Mouse (Mus musculus): Measurements from ENCODE around the gene Olfr1238. TPM values are rescaled to one million over a fixed set of nuclear protein-coding genes. Genes with fewer than 3 reads are reported as not detected.

The Olfr1238 gene
- polyA plus RNA-seq, 2 experiments: not detected

GRCm38 (mm10) chr2:89364765-89365164, 44.7 kb downstream of the Olfr1238 start, which contains the start of gene Olfr1234:
Gene Olfr1234, minus strand, starts transcription at chr2:89364865.
- 85% methylated on average over 4 of the region's 4 CpGs for WGBS
- DNase-seq (ENCODE audit: low spot score): no peak

More at GRCm38 (mm10) chr2:89364765-89365164, 44.7 kb downstream of the Olfr1238 start, which contains the start of gene Olfr1234:
- no peaks in the 10 kb centered on the region for H3K9me3 ChIP-seq (ENCODE audit: control insufficient read depth, low read length)
- H3K4me2 ChIP-seq (replicated peaks; ENCODE audit: low read depth, low read length, severe bottlenecking): no peak within 1 kb of the TSS
- no peak for ATAC-seq (ENCODE audit: low FRiP score, low read depth)
- no peak for TF ChIP-seq POLR2A (IDR thresholded peaks at IDR 0.05; ENCODE audit: borderline replicate concordance, extremely low read depth, insufficient read depth, insufficient read length)
- no peak within 1 kb of the TSS for H3K27ac ChIP-seq (replicated peaks; ENCODE audit: low read depth, low read length)
- no peaks in the 10 kb centered on the region for H3K27me3 ChIP-seq (ENCODE audit: control insufficient read depth, insufficient read depth, low read length)
- no peaks in the 10 kb centered on the region for H3K4me1 ChIP-seq (ENCODE audit: control insufficient read depth, insufficient read depth, low read length)
- H3K4me3 ChIP-seq (replicated peaks; ENCODE audit: low read length): no peak within 1 kb of the TSS
- no peaks in the 10 kb centered on the region for H3K36me3 ChIP-seq (ENCODE audit: control insufficient read depth, insufficient read depth, low read length)
- no peak within 1 kb of the TSS for H3K9ac ChIP-seq (ENCODE audit: low read depth, low read length, severe bottlenecking)

Other genes starting within 250 kb of the Olfr1238 start
- gene Olfr1224-ps1, start 245.6 kb downstream of the Olfr1238 start, polyA plus RNA-seq (2012; rRNA removed): not detected in 2 replicates
- not detected in 2 replicates for gene Olfr1224-ps1, start 245.6 kb downstream of the Olfr1238 start, polyA plus RNA-seq (2014; fragmentation: Nextera tagmentation; extraction: Ambion mirVana)
- not detected in 2 replicates for gene Olfr1225, start 235.0 kb downstream of the Olfr1238 start, polyA plus RNA-seq (2012; rRNA removed)
- not detected in 2 replicates for gene Olfr1225, start 235.0 kb downstream of the Olfr1238 start, polyA plus RNA-seq (2014; fragmentation: Nextera tagmentation; extraction: Ambion mirVana)
- not detected in 2 replicates for gene Olfr1226, start 209.6 kb downstream of the Olfr1238 start, polyA plus RNA-seq (2012; rRNA removed)
- not detected in 2 replicates for gene Olfr1226, start 209.6 kb downstream of the Olfr1238 start, polyA plus RNA-seq (2014; fragmentation: Nextera tagmentation; extraction: Ambion mirVana)
- gene Olfr1228, start 155.6 kb downstream of the Olfr1238 start, polyA plus RNA-seq (2012; rRNA removed): not detected in 2 replicates
- gene Olfr1228, start 155.6 kb downstream of the Olfr1238 start, polyA plus RNA-seq (2014; fragmentation: Nextera tagmentation; extraction: Ambion mirVana): not detected in 2 replicates
- not detected in 2 replicates for gene Olfr1229, start 121.7 kb downstream of the Olfr1238 start, polyA plus RNA-seq (2012; rRNA removed)
- not detected in 2 replicates for gene Olfr1229, start 121.7 kb downstream of the Olfr1238 start, polyA plus RNA-seq (2014; fragmentation: Nextera tagmentation; extraction: Ambion mirVana)
- gene Olfr1230, start 112.4 kb downstream of the Olfr1238 start, polyA plus RNA-seq (2012; rRNA removed): not detected in 2 replicates
- not detected in 2 replicates for gene Olfr1230, start 112.4 kb downstream of the Olfr1238 start, polyA plus RNA-seq (2014; fragmentation: Nextera tagmentation; extraction: Ambion mirVana)
- not detected in 2 replicates for gene Olfr1231, start 102.6 kb downstream of the Olfr1238 start, polyA plus RNA-seq (2012; rRNA removed)
- gene Olfr1231, start 102.6 kb downstream of the Olfr1238 start, polyA plus RNA-seq (2014; fragmentation: Nextera tagmentation; extraction: Ambion mirVana): not detected in 2 replicates
- gene Olfr1232, start 80.0 kb downstream of the Olfr1238 start, polyA plus RNA-seq (2012; rRNA removed): not detected in 2 replicates
- gene Olfr1232, start 80.0 kb downstream of the Olfr1238 start, polyA plus RNA-seq (2014; fragmentation: Nextera tagmentation; extraction: Ambion mirVana): not detected in 2 replicates
- not detected in 2 replicates for gene Olfr1233, start 67.3 kb downstream of the Olfr1238 start, polyA plus RNA-seq (2012; rRNA removed)
- not detected in 2 replicates for gene Olfr1233, start 67.3 kb downstream of the Olfr1238 start, polyA plus RNA-seq (2014; fragmentation: Nextera tagmentation; extraction: Ambion mirVana)
- not detected in 2 replicates for gene Olfr1234, start 44.8 kb downstream of the Olfr1238 start, polyA plus RNA-seq (2012; rRNA removed)
- gene Olfr1234, start 44.8 kb downstream of the Olfr1238 start, polyA plus RNA-seq (2014; fragmentation: Nextera tagmentation; extraction: Ambion mirVana): not detected in 2 replicates
- gene Olfr1239, start 10.7 kb upstream of the Olfr1238 start, polyA plus RNA-seq (2012; rRNA removed): not detected in 2 replicates
- gene Olfr1239, start 10.7 kb upstream of the Olfr1238 start, polyA plus RNA-seq (2014; fragmentation: Nextera tagmentation; extraction: Ambion mirVana): not detected in 2 replicates
- gene Olfr1240, start 33.3 kb upstream of the Olfr1238 start, polyA plus RNA-seq (2012; rRNA removed): not detected in 2 replicates
- not detected in 2 replicates for gene Olfr1240, start 33.3 kb upstream of the Olfr1238 start, polyA plus RNA-seq (2014; fragmentation: Nextera tagmentation; extraction: Ambion mirVana)
- gene Olfr1241, start 77.5 kb upstream of the Olfr1238 start, polyA plus RNA-seq (2012; rRNA removed): not detected in 2 replicates
- not detected in 2 replicates for gene Olfr1241, start 77.5 kb upstream of the Olfr1238 start, polyA plus RNA-seq (2014; fragmentation: Nextera tagmentation; extraction: Ambion mirVana)
- gene Olfr1242, start 88.7 kb upstream of the Olfr1238 start, polyA plus RNA-seq (2012; rRNA removed): not detected in 2 replicates
- not detected in 2 replicates for gene Olfr1242, start 88.7 kb upstream of the Olfr1238 start, polyA plus RNA-seq (2014; fragmentation: Nextera tagmentation; extraction: Ambion mirVana)
- not detected in 2 replicates for gene Olfr1243, start 121.8 kb upstream of the Olfr1238 start, polyA plus RNA-seq (2012; rRNA removed)
- not detected in 2 replicates for gene Olfr1243, start 121.8 kb upstream of the Olfr1238 start, polyA plus RNA-seq (2014; fragmentation: Nextera tagmentation; extraction: Ambion mirVana)
- not detected in 2 replicates for gene Olfr1245, start 168.8 kb upstream of the Olfr1238 start, polyA plus RNA-seq (2012; rRNA removed)
- not detected in 2 replicates for gene Olfr1245, start 168.8 kb upstream of the Olfr1238 start, polyA plus RNA-seq (2014; fragmentation: Nextera tagmentation; extraction: Ambion mirVana)
- not detected in 2 replicates for gene Olfr1246, start 183.5 kb upstream of the Olfr1238 start, polyA plus RNA-seq (2012; rRNA removed)
- not detected in 2 replicates for gene Olfr1246, start 183.5 kb upstream of the Olfr1238 start, polyA plus RNA-seq (2014; fragmentation: Nextera tagmentation; extraction: Ambion mirVana)
- gene Olfr1247, start 204.5 kb upstream of the Olfr1238 start, polyA plus RNA-seq (2012; rRNA removed): not detected in 2 replicates
- not detected in 2 replicates for gene Olfr1247, start 204.5 kb upstream of the Olfr1238 start, polyA plus RNA-seq (2014; fragmentation: Nextera tagmentation; extraction: Ambion mirVana)
- gene Olfr1248, start 208.6 kb upstream of the Olfr1238 start, polyA plus RNA-seq (2012; rRNA removed): not detected in 2 replicates
- gene Olfr1248, start 208.6 kb upstream of the Olfr1238 start, polyA plus RNA-seq (2014; fragmentation: Nextera tagmentation; extraction: Ambion mirVana): not detected in 2 replicates
- gene Olfr1249, start 225.3 kb upstream of the Olfr1238 start, polyA plus RNA-seq (2012; rRNA removed): not detected in 2 replicates
- gene Olfr1249, start 225.3 kb upstream of the Olfr1238 start, polyA plus RNA-seq (2014; fragmentation: Nextera tagmentation; extraction: Ambion mirVana): not detected in 2 replicates

Measured in limb, embryonic 14.5 days (tissue).